Mouse (Mus musculus) skeletal muscle tissue, adult 2 months (tissue): ENCODE results near the gene Gm17334.
"Not testable (repeated sequence)": the region's sequence is repeated elsewhere in the genome, so short reads cannot be mapped to it uniquely, and the experiment has no call there.

ENCODE experiments used
- DNase-seq: peaks from one replicate; pipeline ENCODE4 v3.0.0-alpha.2; 2012; ENCODE audit warnings: low read depth, low spot score

Gene Gm17334

DNA sequence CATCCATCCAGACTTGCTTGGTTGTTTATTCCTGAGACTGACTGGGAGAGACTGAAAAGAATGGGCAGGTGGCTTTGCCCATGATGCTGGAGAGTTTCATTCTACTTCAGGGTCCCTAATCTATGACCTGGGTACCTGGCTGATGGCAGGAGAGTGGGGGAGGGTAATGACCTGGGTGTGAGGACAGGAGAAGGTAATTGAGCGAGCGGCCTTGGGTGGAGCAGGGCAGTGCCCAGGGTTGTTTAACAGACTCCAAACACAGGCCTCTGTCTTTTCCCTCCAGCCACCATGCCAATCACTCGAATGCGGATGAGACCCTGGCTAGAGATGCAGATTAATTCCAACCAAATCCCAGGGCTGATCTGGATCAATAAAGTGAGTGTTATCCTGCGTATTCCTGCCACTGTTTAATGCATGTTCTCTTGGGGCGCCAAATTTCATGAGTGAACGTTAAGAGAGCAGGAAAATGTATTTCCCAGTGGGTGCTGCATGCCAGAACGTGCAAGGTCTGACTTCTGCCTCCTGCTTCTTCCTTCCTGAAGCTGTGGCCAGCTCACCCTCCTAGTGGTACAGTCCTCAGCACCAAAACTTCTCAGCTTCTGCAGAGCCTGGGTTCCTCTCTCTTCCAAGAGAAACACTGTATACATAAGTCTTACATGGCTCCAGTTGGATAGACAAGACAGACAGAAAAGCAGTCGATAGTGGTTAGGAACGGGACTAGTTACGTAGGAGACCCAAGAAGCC, 1.8 kb downstream of the Gm17334 start:
- DNase-seq: no peak

DNA sequence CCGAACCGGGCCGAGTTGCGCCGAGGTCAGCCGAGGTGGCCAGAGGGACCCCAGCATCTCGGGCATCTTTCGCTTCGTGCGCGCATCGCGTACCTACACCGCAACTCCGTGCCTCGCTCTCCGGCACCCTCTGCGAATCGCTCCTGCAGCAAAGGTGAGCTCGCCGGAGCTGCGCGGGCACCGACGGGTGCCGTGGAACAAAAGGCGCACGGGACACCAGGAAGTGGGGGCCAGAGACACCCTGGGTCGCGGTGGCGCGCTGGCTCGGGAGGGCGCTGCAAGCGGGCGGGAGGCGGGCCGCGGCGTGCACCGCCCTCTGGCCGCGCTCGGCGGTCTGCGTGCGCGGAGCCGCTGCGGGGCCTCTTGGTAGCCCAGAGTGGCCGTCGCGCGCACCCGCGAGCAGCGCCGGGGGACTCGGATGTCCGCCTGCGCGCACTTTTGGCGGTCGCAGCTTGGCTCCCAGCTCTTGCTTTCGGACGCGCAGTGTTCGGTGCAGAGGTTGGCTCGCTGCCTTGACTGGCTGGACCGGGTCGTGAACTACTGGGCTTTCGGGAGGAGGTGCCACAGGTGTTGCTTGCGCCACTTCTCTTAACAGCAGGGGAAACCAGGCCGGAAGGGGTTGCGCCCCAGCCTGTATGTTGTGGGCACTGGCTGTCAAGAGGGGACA, 2.7 kb downstream of the Gm17334 start:
- DNase-seq: peak; percentile 56

DNA sequence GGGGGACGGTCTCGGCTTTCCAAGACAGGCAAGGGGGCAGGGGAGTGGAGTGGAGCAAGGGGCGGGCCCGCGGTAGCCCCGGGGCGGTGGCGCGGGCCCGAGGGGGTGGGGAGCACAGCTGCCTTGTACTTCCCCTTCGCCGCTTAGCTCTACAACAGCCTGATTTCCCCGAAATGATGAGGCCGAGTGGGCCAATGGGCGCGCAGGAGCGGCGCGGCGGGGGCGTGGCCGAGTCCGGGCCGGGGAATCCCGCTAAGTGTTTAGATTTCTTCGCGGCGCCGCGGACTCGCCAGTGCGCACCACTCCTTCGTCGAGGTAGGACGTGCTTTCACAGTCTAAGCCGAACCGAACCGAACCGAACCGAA, 3.2 kb downstream of the Gm17334 start, which contains the start of gene Irf1:
Gene Irf1 (plus strand): TSS at position 255 of the 365 bp plus-strand sequence.
- peak; percentile 90 for DNase-seq

- no peak for DNase-seq
Observed at GRCm38 (mm10) chr11:53769185-53769576, 3.8 kb downstream of the Gm17334 start.

GRCm38 (mm10) chr11:53768422-53769184, 4.4 kb downstream of the Gm17334 start:
- DNase-seq: no peak

DNA sequence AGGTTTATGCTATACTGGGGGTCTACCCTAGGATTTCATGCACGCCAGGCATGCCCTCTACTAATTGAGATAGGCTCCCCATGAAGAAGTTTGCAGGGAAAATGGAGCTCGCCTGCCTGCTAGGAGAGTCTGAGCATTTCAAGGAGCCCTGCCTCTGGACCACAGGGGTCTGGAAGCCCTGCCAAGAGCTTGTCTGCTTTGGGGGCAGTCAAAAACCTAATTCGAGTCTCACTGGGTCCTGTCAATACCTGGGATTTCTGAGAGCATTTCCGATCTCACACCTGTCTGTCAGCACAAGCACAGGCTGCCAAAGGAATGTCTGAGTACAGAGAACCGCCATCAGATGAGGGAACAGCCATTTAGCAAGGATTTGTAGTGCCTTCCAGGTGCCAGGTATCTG, 8.4 kb downstream of the Gm17334 start:
- no peak for DNase-seq

DNA sequence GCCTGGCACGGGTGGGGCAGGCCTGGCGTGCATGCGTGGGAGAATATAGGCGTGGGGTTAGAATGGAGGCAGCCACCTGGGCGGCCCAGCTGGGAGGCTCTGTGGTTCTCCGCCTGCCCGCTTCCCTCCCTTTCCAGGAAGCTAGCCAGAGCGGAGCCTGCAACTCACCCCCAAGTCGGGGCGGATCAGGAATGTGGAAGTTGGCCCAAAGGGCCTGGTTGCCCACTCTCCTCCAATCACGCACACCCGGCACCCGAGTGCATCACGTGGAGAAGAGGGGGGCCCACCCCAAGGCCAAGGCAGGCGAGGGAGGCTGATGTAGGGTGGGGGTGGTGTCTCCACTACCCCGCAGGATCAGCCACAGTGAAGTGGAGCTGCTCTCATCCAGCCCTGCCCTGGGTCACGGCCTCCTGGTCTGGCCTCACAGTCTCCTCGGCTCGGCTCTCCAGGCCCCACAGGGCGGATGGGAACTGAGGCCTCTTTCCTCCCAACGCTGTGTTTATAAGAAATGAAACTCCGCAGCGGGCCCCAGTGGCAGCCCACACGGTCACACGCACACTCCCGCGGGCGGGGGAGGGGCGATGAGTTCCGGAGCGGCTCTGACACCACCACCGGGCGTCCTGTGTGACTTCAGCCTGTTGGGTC, 9.4 kb downstream of the Gm17334 start:
- DNase-seq: peak; percentile 92

DNA sequence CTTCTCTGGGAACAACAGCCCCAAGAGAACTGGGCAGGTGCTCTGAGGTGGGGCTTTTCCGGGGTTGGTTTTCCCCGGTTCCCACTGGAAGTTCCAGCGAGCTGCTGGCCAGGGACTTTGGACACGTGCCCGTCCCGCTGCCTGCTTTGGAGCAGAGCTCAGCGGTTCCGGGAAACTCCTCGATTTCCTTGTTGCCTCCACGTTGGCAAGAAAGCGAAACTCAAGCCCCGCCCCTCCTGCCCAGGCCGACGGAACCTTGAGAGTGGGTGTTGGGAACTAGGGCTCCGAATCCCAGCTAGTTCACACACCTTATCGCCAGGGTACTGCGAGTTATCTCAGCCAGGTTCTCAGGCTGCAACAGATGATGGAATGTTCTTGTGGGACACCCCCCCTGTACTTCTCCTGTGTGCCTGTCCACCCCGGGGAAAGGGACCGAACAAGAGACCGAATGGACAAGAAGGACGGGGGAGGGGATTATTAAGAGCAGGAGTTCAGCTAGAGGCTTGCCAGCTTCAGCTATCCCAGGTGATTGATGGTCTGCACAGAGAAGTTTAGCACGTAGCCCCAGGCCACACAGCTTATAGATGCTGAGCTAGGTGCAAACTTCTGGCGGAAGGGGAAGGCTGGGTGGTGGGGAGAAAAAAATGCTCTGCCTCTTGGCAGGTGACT, 10.0 kb downstream of the Gm17334 start:
- DNase-seq: peak; percentile 81

DNA sequence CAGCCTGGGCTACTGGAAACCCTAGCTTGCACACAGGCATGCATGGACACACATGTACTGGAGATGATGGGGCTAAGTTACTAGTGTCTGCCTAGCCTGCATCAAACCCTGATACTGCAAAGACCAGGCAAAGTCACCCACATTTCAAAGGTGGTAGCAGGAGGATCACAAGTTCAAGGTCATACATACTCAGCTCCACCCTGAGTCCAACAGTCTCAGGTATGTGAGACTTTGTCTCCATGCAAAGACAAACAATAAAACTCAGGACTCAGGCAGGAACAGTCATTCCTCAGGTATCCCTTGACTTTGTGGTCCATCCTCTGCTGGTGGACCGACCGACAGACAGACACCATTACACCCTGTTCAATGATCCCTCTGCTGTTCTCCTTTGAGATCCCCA, 10.6 kb downstream of the Gm17334 start:
- DNase-seq: no peak

DNA sequence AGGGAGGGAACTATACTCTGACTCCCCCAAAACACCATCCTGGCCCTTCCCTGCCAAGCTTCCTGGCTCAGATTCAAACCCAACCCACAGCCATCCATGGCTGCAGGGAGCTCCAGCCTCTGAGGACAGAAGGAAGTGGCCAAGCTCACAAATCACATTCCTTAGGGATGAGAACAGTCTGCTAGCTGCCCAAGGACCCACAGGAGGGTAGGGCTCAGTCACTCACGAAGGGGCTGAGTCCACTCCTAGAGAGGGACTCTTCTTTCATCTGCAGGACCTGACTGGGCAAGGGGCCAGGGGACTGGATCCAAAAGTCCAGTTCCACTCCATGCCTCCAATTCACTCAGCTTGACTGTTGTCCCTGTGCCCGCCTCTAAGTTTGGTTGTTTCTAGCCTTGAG, 11.2 kb downstream of the Gm17334 start:
- peak; percentile 67 for DNase-seq

- DNase-seq: no peak
Observed at GRCm38 (mm10) chr11:53761284-53761683, 11.7 kb downstream of the Gm17334 start.

DNA sequence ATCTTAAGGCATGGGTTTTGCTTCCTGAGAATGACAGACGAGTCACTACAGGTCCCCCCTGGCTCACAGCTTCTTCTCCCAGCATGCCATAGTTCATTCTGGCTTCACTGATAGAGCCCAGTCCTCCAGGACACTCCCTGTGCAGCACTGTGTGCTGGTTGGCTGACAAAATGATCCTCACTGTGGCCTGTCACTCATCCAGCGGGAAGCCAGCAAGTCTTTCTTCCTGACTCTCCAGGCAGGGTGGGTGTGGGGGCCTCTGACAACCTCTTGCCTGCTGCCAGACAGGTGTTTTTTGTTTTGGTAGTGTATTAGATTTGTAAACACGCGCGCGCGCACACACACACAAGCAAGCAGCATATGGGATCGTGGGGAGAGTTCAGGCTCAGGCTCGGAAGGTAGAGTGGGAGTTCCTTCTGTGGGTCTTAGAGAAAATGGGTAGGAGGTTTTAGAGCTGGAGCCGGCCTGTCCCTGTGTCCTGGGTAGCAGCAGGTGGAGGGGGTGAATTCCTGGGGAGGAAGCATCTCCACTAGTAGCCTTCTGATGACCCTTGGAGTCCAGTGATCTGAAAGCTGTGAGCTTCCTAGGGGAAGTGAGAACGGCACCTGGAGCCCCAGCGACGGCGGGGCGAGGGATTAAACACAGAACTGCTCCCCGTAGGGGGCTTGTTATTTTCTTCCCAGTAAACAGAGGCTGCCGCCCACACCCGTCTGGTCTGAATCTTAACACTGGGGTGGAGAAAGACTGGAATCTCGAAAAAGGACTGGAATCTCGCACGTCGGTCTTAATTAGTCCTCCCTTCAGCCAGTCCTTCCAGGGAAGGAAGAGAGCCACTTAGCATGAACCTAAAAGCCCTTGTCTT, 13.2 kb downstream of the Gm17334 start:
- no peak for DNase-seq

- peak; percentile 48 for DNase-seq
Observed at GRCm38 (mm10) chr11:53758791-53759351, 14.1 kb downstream of the Gm17334 start.

DNA sequence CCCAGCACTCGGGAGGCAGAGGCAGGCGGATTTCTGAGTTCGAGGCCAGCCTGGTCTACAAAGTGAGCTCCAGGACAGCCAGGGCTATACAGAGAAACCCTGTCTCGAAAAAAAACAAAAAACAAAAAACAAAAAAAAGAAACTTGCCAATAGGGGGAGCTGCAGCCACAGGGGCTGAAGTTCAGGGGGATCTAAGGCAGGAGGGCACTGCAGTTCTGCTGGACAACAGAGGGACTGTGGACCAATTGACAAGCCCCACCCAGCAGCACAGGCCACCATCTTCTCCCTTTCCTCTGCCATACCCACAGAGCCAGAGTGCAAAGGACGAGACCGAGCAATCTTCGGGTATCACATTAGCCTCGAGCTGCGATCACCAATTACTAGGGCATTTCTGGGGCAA, 15.0 kb downstream of the Gm17334 start:
- not testable (repeated sequence) for DNase-seq

DNA sequence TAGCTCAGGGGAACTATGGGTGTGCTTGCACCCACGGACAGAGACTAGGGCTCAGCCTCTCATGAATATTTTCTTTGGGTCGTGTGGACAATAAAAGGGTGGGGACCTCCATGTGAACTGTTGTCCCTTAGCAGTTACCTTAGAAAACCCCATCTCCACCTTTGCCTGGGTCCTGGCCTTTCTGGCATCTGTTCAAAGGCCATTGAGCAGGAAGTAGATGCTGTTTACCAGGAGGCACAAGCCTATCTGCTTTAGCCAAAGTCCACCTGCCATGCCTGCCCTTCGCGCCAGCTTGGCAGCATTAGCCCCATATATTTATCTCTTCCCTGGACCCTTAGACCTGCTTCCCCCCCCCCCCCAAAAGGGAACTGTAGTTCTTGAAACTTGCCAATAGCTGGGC, 15.4 kb downstream of the Gm17334 start:
- no peak for DNase-seq

- no peak for DNase-seq
Observed at GRCm38 (mm10) chr11:53755011-53755595, 17.9 kb downstream of the Gm17334 start.

DNA sequence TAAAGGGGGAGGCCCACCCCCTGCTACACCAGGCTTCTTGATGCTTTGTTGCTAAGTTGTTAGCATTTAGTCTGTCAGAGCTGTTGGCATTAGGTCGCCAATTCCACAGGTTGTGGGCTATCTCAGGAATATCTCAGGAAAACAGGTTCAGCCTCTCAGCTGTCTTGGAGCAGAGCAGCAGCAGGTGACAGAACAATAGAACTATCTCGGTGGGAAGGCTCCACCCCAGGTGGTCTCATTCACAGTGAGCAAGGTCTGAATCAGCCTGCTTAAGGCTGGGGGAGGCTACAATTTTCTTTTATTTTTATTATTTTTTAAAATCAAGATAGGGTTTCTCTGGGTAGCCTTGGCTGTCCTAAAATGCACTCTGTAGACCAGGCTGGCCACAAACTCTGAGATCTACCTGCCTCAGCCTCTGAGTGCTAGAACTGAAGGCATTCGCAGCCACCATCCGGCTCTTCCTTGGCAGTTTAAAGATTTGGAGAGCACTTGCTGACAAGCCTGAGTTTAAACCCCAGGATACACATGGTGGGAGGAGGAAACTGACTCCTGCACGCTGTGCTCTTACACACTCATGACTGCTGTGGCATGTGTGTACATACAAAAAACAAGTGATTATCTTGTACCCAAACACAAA, 23.2 kb downstream of the Gm17334 start:
- no peak for DNase-seq

GRCm38 (mm10) chr11:53749306-53749705, 23.7 kb downstream of the Gm17334 start:
- DNase-seq: no peak

DNA sequence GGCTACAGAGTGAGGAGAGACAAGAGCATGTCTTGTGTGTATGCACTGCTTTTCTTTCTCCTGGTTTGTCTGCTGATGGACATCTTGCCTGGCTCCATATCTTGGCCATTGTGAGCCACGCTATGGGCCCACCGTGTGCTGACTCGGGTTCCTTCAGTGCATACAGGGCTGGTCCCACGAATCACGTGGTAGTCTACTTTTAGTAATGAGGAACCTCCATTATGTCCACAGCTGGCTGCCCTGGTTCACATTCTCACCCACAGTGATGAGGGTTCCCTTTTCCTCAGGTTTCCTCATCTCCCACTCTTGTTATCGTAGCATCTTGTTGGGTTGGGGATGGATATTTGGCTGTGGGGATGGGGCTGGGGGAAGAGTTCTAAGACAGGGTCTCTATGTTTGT, 24.4 kb downstream of the Gm17334 start:
- DNase-seq: no peak
